Mouse (Mus musculus) kidney, embryonic 14.5 days (tissue): Measurements from ENCODE around the gene Syngr1. TPM values are rescaled to one million over a fixed set of nuclear protein-coding genes. Genes with fewer than 3 reads are reported as not detected.

Experiments
- ATAC-seq: fragments of 200-750 bp; cut with Nextera tagmentation; 2 replicates; pipeline ENCODE4 v1.8.0; 2017; ENCODE audit warnings: moderate number of reproducible peaks, mild to moderate bottlenecking, moderate TSS enrichment, moderate library complexity; ENCODE audit not compliant: low FRiP score, low TSS enrichment
- H3K27ac ChIP-seq: fragments of 300-500 bp; sonication (generic); 2 replicates; pipeline ENCODE4 v1.5.1; 2014; ENCODE audit warnings: low read depth, mild to moderate bottlenecking, low read length, moderate library complexity, mixed read lengths
- H3K27me3 ChIP-seq: fragments of 300-500 bp; sonication (generic); 2 replicates; pipeline ENCODE4 v1.6.1; 2014; ENCODE audit warnings: mild to moderate bottlenecking, low read length; ENCODE audit not compliant: control insufficient read depth, insufficient read depth
- H3K36me3 ChIP-seq: fragments of 300-500 bp; sonication (generic); 2 replicates; pipeline ENCODE4 v1.6.1; 2014; ENCODE audit warnings: low read length, mixed read lengths; ENCODE audit not compliant: control insufficient read depth, insufficient read depth
- H3K4me1 ChIP-seq: fragments of 300-500 bp; sonication (generic); 2 replicates; pipeline ENCODE4 v1.6.1; 2014; ENCODE audit warnings: low read length, mixed read lengths; ENCODE audit not compliant: control insufficient read depth, insufficient read depth
- H3K4me2 ChIP-seq: fragments of 300-500 bp; sonication (generic); replicated peaks from 2 replicates; pipeline ENCODE4 v1.6.1; 2014; ENCODE audit warnings: low read depth, mild to moderate bottlenecking, low read length
- H3K4me3 ChIP-seq: fragments of 300-500 bp; sonication (generic); 2 replicates; pipeline ENCODE4 v1.5.1; 2014; ENCODE audit warnings: mild to moderate bottlenecking, low read length
- H3K9ac ChIP-seq: fragments of 300-500 bp; sonication (generic); 2 replicates; pipeline ENCODE4 v1.6.1; 2014; ENCODE audit warnings: low read depth, mild to moderate bottlenecking, low read length, moderate library complexity
- H3K9me3 ChIP-seq: fragments of 300-500 bp; sonication (generic); 2 replicates; pipeline ENCODE4 v1.6.1; 2016; ENCODE audit warnings: low read length; ENCODE audit not compliant: control insufficient read depth
- WGBS: fragments of 180-500 bp; shearing (Covaris S2); extraction: QIAGEN DNeasy Blood & Tissue Kit; methylation state at CpG from one replicate; pipeline ENCODE4 v1.1.7; 2014; 5-methylcytosine and 5-hydroxymethylcytosine counted together
- polyA plus RNA-seq: library from polyadenylated mRNA; unstranded; fragments of >200 nt; fragmentation: Nextera tagmentation; extraction: Ambion mirVana; gene quantifications from 2 replicates; pipeline ENCODE4 v1.2.1, GENCODE M21; 2014

Gene Syngr1
- polyA plus RNA-seq, 1 experiment from 2014 or later: 9.5 TPM

DNA sequence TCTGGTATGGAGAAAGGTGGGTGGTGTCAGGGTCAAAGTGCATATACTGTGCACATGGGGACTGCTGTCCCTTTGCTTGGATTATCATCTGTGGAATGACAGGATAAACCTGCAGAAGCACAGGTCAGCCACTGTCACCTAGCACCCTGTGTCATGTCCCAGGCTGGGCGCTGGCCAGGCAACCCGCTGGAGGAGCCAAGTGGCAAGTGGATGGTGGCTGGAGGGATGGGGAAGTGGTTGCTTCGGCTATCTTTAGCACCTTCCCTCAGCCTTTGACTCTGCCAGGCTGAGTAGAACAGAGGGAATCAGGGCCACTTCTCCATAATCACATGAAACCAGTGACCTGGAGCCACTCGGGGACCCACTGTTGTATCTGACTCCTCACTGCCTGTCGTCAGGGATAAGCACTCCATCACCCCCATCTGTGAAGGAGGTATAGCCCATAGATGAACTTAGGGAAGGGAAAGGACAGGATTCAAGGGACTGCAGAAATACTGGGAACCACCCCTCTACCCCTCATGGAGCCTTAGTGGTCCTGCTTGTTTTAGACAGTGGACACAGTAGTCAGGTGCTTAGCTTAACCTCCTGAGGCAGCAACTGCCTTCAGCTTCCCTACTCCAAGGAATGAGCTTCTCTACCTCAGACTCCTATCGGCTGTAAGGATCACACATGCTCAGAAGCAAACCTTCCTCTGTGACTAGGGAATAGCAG is 16.3 kb upstream of the Syngr1 start:
- H3K36me3 ChIP-seq: peaks cover 30% of the 10 kb centered on the region
- ATAC-seq: no peak
- H3K4me1 ChIP-seq: no peaks in the 10 kb centered on the region; the same call in 1 of the 2 replicates
- H3K27ac ChIP-seq: no peak overlapping the region
- 44% methylated on average over 6 of the region's 6 CpGs for WGBS
- no peaks in the 10 kb centered on the region for H3K9me3 ChIP-seq
- no peak overlapping the region for H3K9ac ChIP-seq
- H3K27me3 ChIP-seq: no peaks in the 10 kb centered on the region
- no peak overlapping the region for H3K4me3 ChIP-seq
- H3K4me2 ChIP-seq: no peak overlapping the region

DNA sequence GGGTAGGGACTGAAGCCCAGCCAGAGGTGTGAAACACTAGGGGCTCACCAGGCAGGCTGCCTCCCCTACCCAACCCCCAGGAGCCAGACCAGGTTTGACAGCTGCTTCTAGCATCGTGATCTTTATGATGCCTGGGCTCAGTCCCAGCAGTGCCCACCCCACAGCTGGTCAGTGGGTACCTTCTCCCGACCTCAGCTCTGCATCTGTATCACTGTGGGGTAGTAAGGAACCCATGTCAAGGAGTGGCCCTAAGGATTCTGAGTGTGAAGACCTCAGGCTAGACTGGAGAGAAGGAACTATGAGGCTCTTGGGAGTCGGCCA is 15.8 kb upstream of the Syngr1 start:
- H3K27ac ChIP-seq: peak overlapping the region; percentile 51; the same call in 1 of the 2 replicates
- H3K4me2 ChIP-seq: no peak overlapping the region
- H3K9ac ChIP-seq: no peak overlapping the region
- no peaks in the 10 kb centered on the region; the same call in 1 of the 2 replicates for H3K4me1 ChIP-seq
- H3K4me3 ChIP-seq: no peak overlapping the region
- ATAC-seq: no peak
- H3K9me3 ChIP-seq: no peaks in the 10 kb centered on the region
- H3K27me3 ChIP-seq: no peaks in the 10 kb centered on the region
- WGBS: 32% methylated on average over 3 of the region's 3 CpGs
- peaks cover 35% of the 10 kb centered on the region for H3K36me3 ChIP-seq

DNA sequence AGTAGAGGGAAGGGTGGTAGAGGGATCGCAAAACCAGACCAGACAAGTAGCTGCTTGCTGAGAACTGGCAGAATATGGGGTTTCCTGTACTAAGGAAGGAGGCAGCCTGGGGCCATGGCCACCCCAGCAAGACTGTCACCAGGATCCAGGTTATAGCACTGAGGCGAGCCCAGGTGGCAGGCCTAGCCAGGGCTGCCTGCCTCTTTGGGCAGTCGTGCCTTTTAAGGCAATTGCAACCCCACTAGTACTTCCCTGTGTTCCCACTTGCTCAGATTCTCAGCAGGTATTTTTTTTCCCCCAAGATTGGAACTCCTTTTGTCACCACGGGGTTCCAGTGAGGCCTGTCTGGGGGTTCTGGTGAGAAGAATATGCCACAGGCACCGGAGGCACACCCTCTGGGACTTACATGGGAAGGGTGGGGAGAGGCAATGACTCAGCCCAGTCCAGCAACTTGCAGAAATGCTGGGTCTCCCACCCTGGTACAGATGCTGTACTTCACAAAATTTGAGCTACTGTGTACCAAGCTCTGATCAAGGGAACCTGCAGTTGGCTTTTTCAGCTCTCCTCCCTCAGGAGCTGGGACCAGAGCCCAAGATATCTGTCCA is 15.3 kb upstream of the Syngr1 start:
- peaks cover 40% of the 10 kb centered on the region for H3K36me3 ChIP-seq
- H3K4me3 ChIP-seq: no peak overlapping the region
- H3K27me3 ChIP-seq: no peaks in the 10 kb centered on the region
- H3K9me3 ChIP-seq: no peaks in the 10 kb centered on the region
- peaks cover 1% of the 10 kb centered on the region; the same call in 1 of the 2 replicates for H3K4me1 ChIP-seq
- no peak overlapping the region for H3K4me2 ChIP-seq
- WGBS: 28% methylated on average over 5 of the region's 5 CpGs
- H3K9ac ChIP-seq: 0 out of 2 replicates have a peak overlapping the region, but pooled peaks have one; percentile 7
- ATAC-seq: peak; percentile 16; the same call in 1 of the 2 replicates
- H3K27ac ChIP-seq: peak overlapping the region; percentile 51; the same call in 1 of the 2 replicates

DNA sequence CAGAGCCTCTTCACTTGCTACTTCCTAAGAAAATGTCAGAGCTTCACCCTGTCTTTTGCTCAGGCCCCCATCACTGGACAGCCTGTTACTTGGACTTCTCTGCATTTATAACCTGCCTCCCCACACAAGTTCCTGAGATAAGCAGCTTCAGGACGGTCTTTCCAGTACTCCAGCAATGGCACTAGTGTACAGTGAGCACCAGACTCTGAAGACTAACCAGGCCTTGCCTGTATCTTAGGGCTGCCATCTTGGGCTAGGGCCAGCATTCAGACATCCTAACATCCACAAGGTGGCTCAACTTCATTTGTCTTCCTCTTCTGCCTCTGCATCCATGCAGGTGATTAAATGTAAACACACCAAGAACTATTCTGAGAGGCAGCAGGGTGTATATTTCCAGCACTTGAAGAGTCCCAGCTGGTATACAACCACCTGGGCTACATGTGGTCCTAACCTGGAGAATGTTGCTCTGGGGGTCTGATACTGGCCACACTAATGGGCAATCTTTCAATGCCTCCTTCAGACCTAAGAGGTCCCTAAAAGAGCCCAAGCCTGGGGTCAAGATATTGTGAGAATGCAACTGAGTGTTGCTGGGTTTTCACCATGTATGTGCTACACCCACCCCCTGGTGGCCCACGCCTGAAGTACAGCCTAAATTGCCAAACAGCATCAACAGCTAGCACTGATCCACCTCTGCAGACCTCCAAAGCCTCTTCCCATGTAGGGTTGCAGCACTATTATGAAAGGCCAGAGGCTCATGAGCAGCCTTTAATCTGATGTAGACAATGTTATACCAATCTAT is 14.6 kb upstream of the Syngr1 start:
- no peak overlapping the region for H3K4me3 ChIP-seq
- no peak overlapping the region for H3K9ac ChIP-seq
- H3K4me2 ChIP-seq: no peak overlapping the region
- peaks cover 8% of the 10 kb centered on the region; the same call in 1 of the 2 replicates for H3K4me1 ChIP-seq
- H3K36me3 ChIP-seq: peaks cover 47% of the 10 kb centered on the region
- WGBS: 9% methylated on average over 2 of the region's 2 CpGs
- H3K27ac ChIP-seq: peak overlapping the region; percentile 51; the same call in 1 of the 2 replicates
- peak; percentile 47 for ATAC-seq
- no peaks in the 10 kb centered on the region for H3K27me3 ChIP-seq
- H3K9me3 ChIP-seq: no peaks in the 10 kb centered on the region

DNA sequence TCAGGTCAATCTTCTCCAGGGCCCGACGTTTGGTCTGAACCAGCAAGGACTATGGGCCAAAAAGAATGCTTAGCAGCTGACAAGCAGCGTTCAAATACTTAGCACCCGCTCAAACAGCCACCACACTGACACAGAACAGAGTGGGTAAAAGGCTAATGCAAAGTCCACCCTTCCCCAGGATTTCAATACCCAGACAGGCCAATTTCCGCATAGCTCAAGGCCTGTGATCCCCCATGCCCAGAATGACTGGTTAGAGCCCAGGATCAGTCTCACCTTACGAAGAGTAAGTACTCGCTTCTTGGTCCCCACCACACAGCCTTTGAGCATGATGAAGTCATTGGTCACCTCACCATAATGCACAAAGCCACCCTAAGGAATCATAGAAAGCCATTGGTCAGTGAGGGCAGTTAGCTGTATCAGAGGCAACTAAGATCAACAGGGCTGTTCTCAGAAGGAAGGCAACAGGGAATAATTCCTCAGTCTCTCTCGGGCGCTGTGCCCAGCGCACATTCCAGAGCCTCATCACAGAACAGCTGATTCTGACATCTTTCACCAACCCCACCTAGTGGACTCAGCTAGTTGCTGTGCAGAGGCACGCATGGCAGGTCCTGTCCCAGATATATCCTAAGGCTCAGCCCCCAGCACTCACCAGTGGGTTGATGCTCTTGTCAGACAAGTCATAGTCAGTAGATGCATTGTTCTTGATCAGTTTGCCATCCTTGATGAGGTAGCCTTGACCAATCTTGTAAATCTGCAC is 12.9 kb upstream of the Syngr1 start:
- Histone ChIP-seq H3K9me3 (no peaks in the 10 kb centered on the region), H3K9ac (no peak overlapping the region), H3K27me3 (no peaks in the 10 kb centered on the region), H3K4me3 (no peak overlapping the region), H3K27ac (no peak overlapping the region), H3K4me1 (peaks cover 14% of the 10 kb centered on the region; the same call in 1 of the 2 replicates), H3K36me3 (peaks cover 56% of the 10 kb centered on the region), H3K4me2 (no peak overlapping the region)
- WGBS: 76% methylated on average over 11 of the region's 11 CpGs
- no peak for ATAC-seq

DNA sequence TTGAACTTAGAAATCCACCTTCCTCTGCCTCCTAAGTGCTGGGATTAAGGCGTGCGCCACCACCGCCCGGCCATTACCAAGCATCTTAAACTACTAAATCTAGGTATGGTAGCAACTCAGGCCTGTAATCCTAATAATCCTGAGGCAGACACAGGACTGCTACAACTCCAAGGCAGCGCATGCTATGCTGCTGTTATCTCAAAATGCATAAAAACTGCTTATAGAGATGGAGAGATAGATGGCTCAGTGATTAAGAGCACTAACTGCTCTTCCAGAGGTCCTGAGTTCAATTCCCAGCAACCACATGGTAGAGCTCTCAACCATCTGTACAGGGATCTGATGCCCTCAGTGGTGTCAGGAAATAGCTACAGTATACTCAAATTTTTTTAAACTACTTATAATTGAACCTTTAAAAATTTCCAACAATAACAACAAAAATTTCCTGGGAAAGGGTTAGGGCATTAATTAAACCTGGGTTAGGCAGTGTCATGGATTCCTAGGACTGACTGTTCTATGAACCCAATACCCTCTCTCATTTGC is 11.9 kb upstream of the Syngr1 start:
- 89% methylated on average over 5 of the region's 5 CpGs for WGBS

DNA sequence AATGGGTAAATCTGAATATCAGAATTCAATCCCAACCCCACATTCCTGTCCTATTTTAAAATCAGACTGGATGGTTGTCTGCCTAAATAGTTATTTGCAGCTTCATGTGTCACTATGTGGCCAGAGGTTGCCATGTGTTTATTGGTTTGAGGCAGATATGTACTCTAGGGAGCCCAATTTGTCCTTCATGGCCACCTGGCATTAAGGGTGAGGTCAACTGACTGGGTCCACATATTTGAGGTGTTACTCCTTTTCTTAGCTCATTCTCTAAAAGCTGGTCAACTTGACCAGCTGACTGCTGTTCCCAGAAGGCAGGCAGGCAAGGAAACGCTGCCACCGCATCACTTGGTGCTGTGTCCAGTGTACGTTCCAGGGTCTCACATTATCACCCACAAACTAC is 11.2 kb upstream of the Syngr1 start:
- Histone ChIP-seq H3K9ac (0 out of 2 replicates have a peak overlapping the region, but pooled peaks have one; percentile 93), H3K27me3 (no peaks in the 10 kb centered on the region), H3K4me2 (peak overlapping the region; percentile 96; the same call in 1 of the 2 replicates), H3K9me3 (no peaks in the 10 kb centered on the region), H3K4me3 (peak overlapping the region; percentile 14; the same call in 1 of the 2 replicates), H3K27ac (no peak overlapping the region), H3K4me1 (peaks cover 14% of the 10 kb centered on the region; the same call in 1 of the 2 replicates), H3K36me3 (peaks cover 56% of the 10 kb centered on the region)
- 80% methylated on average over 3 of the region's 3 CpGs for WGBS
- ATAC-seq: no peak

More for the DNA sequence above, 11.9 kb upstream of the Syngr1 start:
- Histone ChIP-seq H3K9me3 (no peaks in the 10 kb centered on the region), H3K4me3 (no peak overlapping the region), H3K27me3 (no peaks in the 10 kb centered on the region), H3K4me1 (peaks cover 14% of the 10 kb centered on the region; the same call in 1 of the 2 replicates), H3K4me2 (0 out of 2 replicates have a peak overlapping the region, but pooled peaks have one; percentile 5), H3K27ac (no peak overlapping the region), H3K36me3 (peaks cover 56% of the 10 kb centered on the region), H3K9ac (peak overlapping the region; percentile 37; the same call in 1 of the 2 replicates)
- no peak for ATAC-seq
